Mouse (Mus musculus) heart, postnatal 0 days (tissue): ENCODE data around the gene Poc1b.

Source experiments
- CTCF ChIP-seq: IDR thresholded peaks from 2 replicates; pipeline ENCODE4 v1.5.1; 2016; ENCODE audit warnings: antibody characterized with exemption, control low read depth, low read depth
- EP300 ChIP-seq: IDR thresholded peaks from 2 replicates; pipeline ENCODE4 v1.6.1; 2016; ENCODE audit warnings: antibody characterized with exemption, low read depth

GRCm38 (mm10) chr10:99085240-99085587, 21.6 kb upstream of the Poc1b start:
- TF ChIP-seq CTCF (no peak), EP300 (no peak)
